Mouse (Mus musculus): ENCODE results near the gene Klhl29.

Klhl29 gene

GRCm38 (mm10) chr12:5116605-5117004 lies 258.9 kb downstream of the Klhl29 start:
- no peak for DNase-seq

GRCm38 (mm10) chr12:5114631-5115030 lies 260.9 kb downstream of the Klhl29 start:
- no peak for DNase-seq

GRCm38 (mm10) chr12:5111343-5111742 lies 264.1 kb downstream of the Klhl29 start:
- peak in 1 of 2 experiments; percentile 60 for DNase-seq

- DNase-seq = no peak
These were observed 266.9 kb downstream of the Klhl29 start for GRCm38 (mm10) chr12:5108613-5109012.

- DNase-seq = no peak
These were observed 267.7 kb downstream of the Klhl29 start for GRCm38 (mm10) chr12:5107795-5108194.

- DNase-seq = no peak
These were observed 270.9 kb downstream of the Klhl29 start for GRCm38 (mm10) chr12:5104422-5105052.

GRCm38 (mm10) chr12:5101411-5102024 lies 274.0 kb downstream of the Klhl29 start:
- peak; percentile 54 to 69 for DNase-seq

GRCm38 (mm10) chr12:5099572-5099971 lies 275.9 kb downstream of the Klhl29 start:
- no peak for DNase-seq

- no peak for DNase-seq
These were observed 286.8 kb downstream of the Klhl29 start for GRCm38 (mm10) chr12:5088639-5089038.

- DNase-seq = peak; percentile 48 to 64
These were observed 287.5 kb downstream of the Klhl29 start for GRCm38 (mm10) chr12:5087787-5088519.

GRCm38 (mm10) chr12:5084714-5085113 lies 290.8 kb downstream of the Klhl29 start:
- no peak for DNase-seq

- no peak for DNase-seq
These were observed 294.0 kb downstream of the Klhl29 start for GRCm38 (mm10) chr12:5081480-5081879.

- DNase-seq = no peak
These were observed 302.3 kb downstream of the Klhl29 start for GRCm38 (mm10) chr12:5073191-5073590.

GRCm38 (mm10) chr12:5070131-5070530 lies 305.4 kb downstream of the Klhl29 start:
- no peak for DNase-seq

- no peak for DNase-seq
These were observed 307.9 kb downstream of the Klhl29 start for GRCm38 (mm10) chr12:5067590-5067989.

GRCm38 (mm10) chr12:5048104-5048503 lies 327.4 kb downstream of the Klhl29 start:
- DNase-seq = no peak

GRCm38 (mm10) chr12:5044141-5044540 lies 331.3 kb downstream of the Klhl29 start:
- DNase-seq = no peak

GRCm38 (mm10) chr12:5038008-5038407 lies 337.5 kb downstream of the Klhl29 start:
- no peak for DNase-seq

GRCm38 (mm10) chr12:5029035-5029434 lies 346.4 kb downstream of the Klhl29 start:
- no peak for DNase-seq

Measured in kidney, postnatal 25 days (tissue).